Mouse (Mus musculus): Measurements from ENCODE around the gene Sipa1l3. TPM values are rescaled to one million over a fixed set of nuclear protein-coding genes. Genes with fewer than 3 reads are reported as not detected.

Gene Sipa1l3
- polyA plus RNA-seq, 2 experiments: 16.2 to 39.0 TPM

DNA sequence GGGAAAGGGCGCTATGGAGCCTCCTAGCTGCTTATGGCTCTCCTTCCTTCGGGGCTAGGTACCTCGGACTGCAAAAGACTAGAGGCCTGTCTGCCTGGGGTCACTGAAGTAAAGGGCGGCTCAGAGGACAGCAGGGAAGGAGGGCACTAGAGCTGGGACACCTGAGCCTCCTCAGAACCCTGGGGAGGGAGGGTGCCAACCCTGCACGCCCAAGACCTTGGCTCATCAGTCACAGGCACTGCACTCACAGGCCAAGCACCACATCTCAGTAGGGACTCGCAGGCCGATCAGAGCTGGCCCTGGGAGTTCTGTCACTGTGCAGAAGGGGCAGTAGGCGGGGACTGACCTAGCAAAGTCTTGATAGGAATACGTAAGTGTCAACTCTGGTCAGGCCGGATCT, 81.4 kb downstream of the Sipa1l3 start:
- TF ChIP-seq POLR2A (IDR thresholded peaks at IDR 0.05; ENCODE audit: borderline replicate concordance, extremely low read depth, insufficient read depth, insufficient read length): no peak
- WGBS: 66% methylated on average over 10 of the region's 10 CpGs
- no peak overlapping the region for H3K4me3 ChIP-seq (replicated peaks; ENCODE audit: low read length)
- ATAC-seq (ENCODE audit: low FRiP score, low read depth) (no peak), DNase-seq (ENCODE audit: low spot score) (no peak)
- H3K9ac ChIP-seq (ENCODE audit: low read depth, low read length, severe bottlenecking): no peak overlapping the region
- no peak overlapping the region for H3K27ac ChIP-seq (replicated peaks; ENCODE audit: low read depth, low read length)
- H3K4me1 ChIP-seq (ENCODE audit: control insufficient read depth, insufficient read depth, low read length): peaks cover 8% of the 10 kb centered on the region
- H3K27me3 ChIP-seq (ENCODE audit: control insufficient read depth, insufficient read depth, low read length): no peaks in the 10 kb centered on the region
- no peaks in the 10 kb centered on the region for H3K36me3 ChIP-seq (ENCODE audit: control insufficient read depth, insufficient read depth, low read length)
- no peaks in the 10 kb centered on the region for H3K9me3 ChIP-seq (ENCODE audit: control insufficient read depth, low read length)
- no peak overlapping the region for H3K4me2 ChIP-seq (replicated peaks; ENCODE audit: low read depth, low read length, severe bottlenecking)

DNA sequence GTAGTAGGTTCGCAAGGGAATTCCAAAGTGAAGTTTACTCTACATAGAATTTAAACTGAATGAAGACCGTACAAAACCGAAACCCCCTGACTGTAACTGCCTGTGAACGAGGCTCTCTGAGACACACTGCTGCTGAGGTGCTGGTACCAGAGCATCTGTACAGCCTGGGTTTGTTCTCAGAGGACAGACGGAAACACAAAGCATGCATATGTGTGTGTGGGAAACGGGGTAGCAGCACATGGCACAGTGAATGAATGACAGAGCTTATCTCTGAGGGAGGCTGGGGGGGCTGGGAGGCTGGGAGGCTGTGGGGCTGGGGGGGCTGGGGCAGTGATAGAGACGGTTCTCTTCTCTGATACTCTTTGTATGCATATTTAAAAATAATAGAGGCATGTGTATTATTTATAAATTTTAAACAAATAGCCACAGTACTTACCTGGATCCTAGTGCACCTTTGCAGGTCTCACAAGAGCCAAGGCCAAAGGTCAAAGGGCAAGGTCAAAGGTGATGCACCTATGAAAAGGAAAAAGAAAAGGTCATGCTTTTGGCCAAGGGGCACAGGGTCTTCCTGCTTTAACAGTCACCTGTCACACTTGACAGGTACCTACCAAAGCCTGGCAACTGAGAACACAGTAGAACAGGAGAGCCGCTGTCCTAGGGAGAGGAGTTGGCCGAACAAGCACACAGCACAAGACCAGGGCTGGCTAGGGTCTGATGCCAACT, 84.0 kb downstream of the Sipa1l3 start:
- Histone ChIP-seq H3K4me3 (replicated peaks; ENCODE audit: low read length) (no peak overlapping the region), H3K36me3 (ENCODE audit: control insufficient read depth, insufficient read depth, low read length) (no peaks in the 10 kb centered on the region), H3K9ac (ENCODE audit: low read depth, low read length, severe bottlenecking) (no peak overlapping the region), H3K4me1 (ENCODE audit: control insufficient read depth, insufficient read depth, low read length) (peaks cover 18% of the 10 kb centered on the region), H3K27me3 (ENCODE audit: control insufficient read depth, insufficient read depth, low read length) (no peaks in the 10 kb centered on the region), H3K9me3 (ENCODE audit: control insufficient read depth, low read length) (no peaks in the 10 kb centered on the region), H3K4me2 (replicated peaks; ENCODE audit: low read depth, low read length, severe bottlenecking) (no peak overlapping the region), H3K27ac (replicated peaks; ENCODE audit: low read depth, low read length) (no peak overlapping the region)
- ATAC-seq (ENCODE audit: low FRiP score, low read depth) (no peak), DNase-seq (ENCODE audit: low spot score) (no peak)
- WGBS: 88% methylated on average over 9 of the region's 9 CpGs
- TF ChIP-seq POLR2A (IDR thresholded peaks at IDR 0.05; ENCODE audit: borderline replicate concordance, extremely low read depth, insufficient read depth, insufficient read length): no peak

DNA sequence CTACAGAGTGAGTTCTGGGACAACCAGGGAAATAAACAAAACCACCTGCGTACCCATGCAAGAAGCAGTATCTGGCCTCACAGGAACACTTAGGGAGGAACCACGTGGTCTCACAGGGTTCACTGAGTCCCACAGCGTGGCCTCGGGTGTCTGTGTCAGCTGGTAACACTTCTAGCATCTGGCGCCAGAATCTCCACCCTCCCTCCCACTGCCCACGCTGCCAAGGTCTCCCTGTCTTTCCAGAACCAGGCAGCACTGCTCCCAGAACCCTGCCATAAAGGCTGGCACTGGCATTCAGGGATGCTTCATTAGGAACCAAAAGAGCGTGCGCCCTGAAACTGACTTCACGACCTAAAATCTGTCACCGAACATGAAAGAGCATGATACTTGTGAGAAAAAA, 84.7 kb downstream of the Sipa1l3 start:
- ATAC-seq (ENCODE audit: low FRiP score, low read depth) (no peak), DNase-seq (ENCODE audit: low spot score) (no peak)
- Histone ChIP-seq H3K4me2 (replicated peaks; ENCODE audit: low read depth, low read length, severe bottlenecking) (no peak overlapping the region), H3K4me3 (replicated peaks; ENCODE audit: low read length) (no peak overlapping the region), H3K4me1 (ENCODE audit: control insufficient read depth, insufficient read depth, low read length) (peaks cover 18% of the 10 kb centered on the region), H3K9ac (ENCODE audit: low read depth, low read length, severe bottlenecking) (no peak overlapping the region), H3K9me3 (ENCODE audit: control insufficient read depth, low read length) (no peaks in the 10 kb centered on the region), H3K27ac (replicated peaks; ENCODE audit: low read depth, low read length) (no peak overlapping the region), H3K36me3 (ENCODE audit: control insufficient read depth, insufficient read depth, low read length) (no peaks in the 10 kb centered on the region), H3K27me3 (ENCODE audit: control insufficient read depth, insufficient read depth, low read length) (no peaks in the 10 kb centered on the region)
- WGBS: 68% methylated on average over 10 of the region's 10 CpGs
- no peak for TF ChIP-seq POLR2A (IDR thresholded peaks at IDR 0.05; ENCODE audit: borderline replicate concordance, extremely low read depth, insufficient read depth, insufficient read length)

- DNase-seq (ENCODE audit: low spot score) (no peak), ATAC-seq (ENCODE audit: low FRiP score, low read depth) (no peak)
- Histone ChIP-seq H3K27ac (replicated peaks; ENCODE audit: low read depth, low read length) (peak overlapping the region; percentile 3; the same call in 1 of the 2 replicates), H3K4me2 (replicated peaks; ENCODE audit: low read depth, low read length, severe bottlenecking) (no peak overlapping the region), H3K9me3 (ENCODE audit: control insufficient read depth, low read length) (no peaks in the 10 kb centered on the region), H3K4me1 (ENCODE audit: control insufficient read depth, insufficient read depth, low read length) (peaks cover 18% of the 10 kb centered on the region), H3K36me3 (ENCODE audit: control insufficient read depth, insufficient read depth, low read length) (no peaks in the 10 kb centered on the region), H3K9ac (ENCODE audit: low read depth, low read length, severe bottlenecking) (no peak overlapping the region), H3K4me3 (replicated peaks; ENCODE audit: low read length) (no peak overlapping the region), H3K27me3 (ENCODE audit: control insufficient read depth, insufficient read depth, low read length) (no peaks in the 10 kb centered on the region)
- TF ChIP-seq POLR2A (IDR thresholded peaks at IDR 0.05; ENCODE audit: borderline replicate concordance, extremely low read depth, insufficient read depth, insufficient read length): no peak
- WGBS: 72% methylated on average over 11 of the region's 11 CpGs
These were observed 85.4 kb downstream of the Sipa1l3 start for GRCm38 (mm10) chr7:29432947-29433553.

DNA sequence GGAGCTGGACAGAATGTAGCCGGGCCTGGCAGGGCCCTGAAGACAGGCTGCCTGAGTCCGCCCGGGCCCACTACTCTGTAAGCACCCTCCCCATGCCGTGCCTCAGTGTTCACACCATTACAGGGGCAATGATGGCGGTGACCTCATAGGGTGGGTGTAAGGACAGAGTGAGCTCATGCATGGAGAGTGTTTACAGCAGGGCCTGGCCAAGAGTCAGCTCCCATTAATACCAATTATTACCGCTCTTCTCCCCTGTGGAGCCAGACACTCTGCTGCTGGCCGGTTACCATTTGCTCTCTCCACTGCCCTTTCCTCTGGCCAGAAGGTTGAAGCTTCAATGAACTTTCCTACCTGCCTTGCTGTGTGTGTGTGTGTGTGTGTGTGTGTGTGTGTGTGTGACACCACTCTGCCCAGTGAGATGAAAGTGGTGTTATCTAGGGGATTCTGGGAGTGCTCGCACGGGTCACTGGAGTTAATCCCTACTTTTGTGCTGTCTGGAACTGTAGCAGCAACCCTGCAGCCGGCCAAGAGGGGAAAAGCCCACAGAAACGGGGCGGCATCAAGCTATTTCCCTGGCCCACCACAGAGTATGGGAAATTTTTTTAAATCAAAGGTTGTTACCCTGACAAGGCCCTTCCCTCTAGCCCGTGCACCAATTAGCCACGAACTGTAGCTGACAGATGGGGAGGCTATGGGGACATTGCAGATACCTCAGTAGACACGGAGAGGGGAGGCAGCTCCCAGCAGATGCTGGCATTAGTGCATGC, 86.1 kb downstream of the Sipa1l3 start:
- peaks cover 18% of the 10 kb centered on the region for H3K4me1 ChIP-seq (ENCODE audit: control insufficient read depth, insufficient read depth, low read length)
- no peaks in the 10 kb centered on the region for H3K27me3 ChIP-seq (ENCODE audit: control insufficient read depth, insufficient read depth, low read length)
- H3K9me3 ChIP-seq (ENCODE audit: control insufficient read depth, low read length): no peaks in the 10 kb centered on the region
- 0 out of 2 replicates have a peak overlapping the region, but pooled peaks have one; percentile 2 for H3K9ac ChIP-seq (ENCODE audit: low read depth, low read length, severe bottlenecking)
- no peak for DNase-seq (ENCODE audit: low spot score)
- H3K4me3 ChIP-seq (replicated peaks; ENCODE audit: low read length): no peak overlapping the region
- H3K4me2 ChIP-seq (replicated peaks; ENCODE audit: low read depth, low read length, severe bottlenecking): no peak overlapping the region
- no peak for ATAC-seq (ENCODE audit: low FRiP score, low read depth)
- no peak overlapping the region for H3K27ac ChIP-seq (replicated peaks; ENCODE audit: low read depth, low read length)
- no peak for TF ChIP-seq POLR2A (IDR thresholded peaks at IDR 0.05; ENCODE audit: borderline replicate concordance, extremely low read depth, insufficient read depth, insufficient read length)
- 35% methylated on average over 15 of the region's 15 CpGs for WGBS
- no peaks in the 10 kb centered on the region for H3K36me3 ChIP-seq (ENCODE audit: control insufficient read depth, insufficient read depth, low read length)

Measured in limb, embryonic 14.5 days (tissue).